Mouse (Mus musculus): Measurements from ENCODE around the gene Myo18a.

The Myo18a gene

DNA sequence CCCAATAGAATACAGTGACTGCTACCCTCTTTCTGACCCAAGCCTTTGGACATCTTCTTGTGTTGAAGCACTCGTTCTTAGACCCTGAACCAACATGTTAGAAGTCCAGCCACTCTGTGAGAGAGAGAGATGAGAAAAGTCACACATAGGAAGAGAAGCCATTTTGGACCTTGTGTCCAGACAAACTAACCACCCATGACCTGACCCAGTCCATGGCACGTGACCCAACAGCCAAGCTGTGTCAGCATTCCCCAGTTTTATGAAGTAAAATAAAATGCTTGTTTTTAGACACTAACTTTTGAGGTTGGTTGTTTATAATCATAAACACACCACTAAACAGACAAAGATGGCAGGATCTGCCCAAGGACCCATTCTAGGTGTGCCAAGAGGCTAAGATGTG lies 131.9 kb downstream of the Myo18a start:
- intact Hi-C loops (cut with DNase I): loop anchor here (5.0 kb wide), 1 partner anchor 37 kb away; the partner anchor contains the start of gene Sez6

DNA sequence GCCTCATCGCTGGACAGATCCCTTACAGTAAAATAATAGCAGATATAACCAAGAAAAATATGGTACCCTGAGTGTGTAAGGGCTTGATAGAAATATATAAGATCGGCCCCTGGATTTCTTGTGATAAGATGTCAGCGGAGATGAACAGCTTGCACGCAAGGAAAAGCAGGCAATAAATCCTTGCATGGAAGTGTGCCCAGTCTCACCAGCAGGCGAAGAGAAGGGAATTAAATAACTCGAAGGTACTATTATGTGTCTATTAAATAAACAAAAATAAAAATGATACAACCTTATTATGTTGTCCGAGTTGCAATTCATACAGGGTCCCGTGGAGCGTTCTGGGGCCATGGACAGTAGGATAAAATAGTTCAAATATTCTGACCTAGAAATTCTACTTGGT lies 133.0 kb downstream of the Myo18a start:
- intact Hi-C loops (cut with DNase I): loop anchor here (5.0 kb wide), 1 partner anchor 36 kb away; the partner anchor contains the start of gene Sez6

DNA sequence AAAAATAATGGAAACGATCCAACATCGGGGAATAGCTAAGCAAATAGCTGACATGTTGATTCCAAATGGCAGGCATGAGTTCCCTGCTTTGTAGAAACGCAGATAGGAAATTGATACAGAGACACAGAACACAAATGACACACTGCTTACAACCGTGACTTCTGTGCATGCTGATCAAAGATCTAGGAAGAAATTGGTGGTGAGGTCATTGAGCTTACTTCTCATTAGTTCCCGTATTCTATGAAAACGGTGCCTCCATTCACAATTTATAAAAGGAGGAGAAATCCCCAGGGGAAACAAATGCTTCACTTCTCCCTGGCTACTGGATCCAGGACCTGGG lies 133.4 kb downstream of the Myo18a start:
- intact Hi-C loops (cut with DNase I): loop anchor here (5.0 kb wide), 1 partner anchor 36 kb away; the partner anchor contains the start of gene Sez6

DNA sequence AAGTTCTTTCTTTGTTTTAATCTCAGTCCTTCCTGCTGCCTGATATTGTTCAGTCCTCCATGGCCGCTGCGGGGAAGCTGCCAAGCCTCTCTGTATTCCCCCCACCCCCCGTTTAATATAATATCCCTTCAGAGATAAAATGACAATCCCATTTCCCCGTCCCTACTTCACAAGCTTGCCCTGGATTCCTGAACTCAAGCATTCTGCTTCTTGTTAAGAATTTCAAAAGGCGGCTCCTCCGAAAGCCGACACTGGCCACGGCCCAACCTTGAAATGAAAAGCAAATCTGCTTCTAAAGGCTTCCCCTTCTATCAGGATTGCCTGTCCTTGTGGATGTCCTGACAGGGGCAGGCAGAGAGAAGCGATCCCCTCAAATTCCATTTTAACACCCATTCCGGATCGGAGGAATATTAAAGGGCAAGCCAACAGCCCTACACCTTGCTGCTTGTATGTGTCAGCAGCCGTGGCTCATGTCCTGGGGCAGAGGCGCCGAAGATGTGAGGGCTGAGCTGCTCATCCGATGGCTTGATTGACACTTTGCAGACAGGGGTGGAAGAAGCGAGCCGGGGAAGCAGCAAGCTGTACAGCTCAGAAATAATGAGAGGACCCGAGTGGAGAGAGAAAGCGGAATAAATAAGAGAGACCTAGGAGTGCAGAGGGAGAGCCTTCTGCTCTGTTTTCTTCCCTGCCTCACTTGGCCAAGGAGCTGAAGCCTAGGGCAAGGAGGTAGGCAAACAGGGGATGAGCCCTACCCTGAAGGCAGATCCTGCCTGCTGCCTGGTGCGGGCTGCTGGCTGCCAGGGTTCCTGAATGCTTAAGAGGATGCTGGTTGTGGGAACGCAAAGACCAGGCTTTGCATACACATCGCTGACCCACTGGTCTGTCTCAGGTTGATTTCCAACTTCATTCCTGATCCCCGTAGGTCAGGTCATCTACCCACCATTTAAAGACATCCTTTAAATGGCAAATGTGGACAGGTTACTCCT lies 134.1 kb downstream of the Myo18a start:
- intact Hi-C loops (cut with DNase I): loop anchor here (5.0 kb wide), 1 partner anchor 35 kb away; the partner anchor contains the start of gene Sez6

DNA sequence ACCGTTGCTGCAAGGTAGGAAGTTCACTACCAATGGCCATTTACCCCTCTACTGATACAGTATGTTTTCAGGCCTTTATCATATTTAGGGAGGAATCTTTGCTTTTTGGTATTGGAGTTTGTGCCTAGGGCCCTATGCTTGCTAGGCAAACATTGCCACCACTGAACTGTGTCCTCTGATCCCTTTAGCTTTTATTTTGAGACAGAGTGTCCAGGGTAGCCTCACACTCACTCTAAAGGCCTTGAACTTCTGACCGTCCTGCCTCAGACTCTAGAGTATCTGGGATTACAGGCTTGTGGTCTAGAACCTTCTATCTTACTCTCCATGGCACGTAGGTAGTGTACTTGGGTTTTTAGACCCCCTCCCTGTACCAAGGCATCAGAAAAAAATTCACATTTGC lies 137.1 kb downstream of the Myo18a start:
- intact Hi-C loops (cut with DNase I): no loop called here

DNA sequence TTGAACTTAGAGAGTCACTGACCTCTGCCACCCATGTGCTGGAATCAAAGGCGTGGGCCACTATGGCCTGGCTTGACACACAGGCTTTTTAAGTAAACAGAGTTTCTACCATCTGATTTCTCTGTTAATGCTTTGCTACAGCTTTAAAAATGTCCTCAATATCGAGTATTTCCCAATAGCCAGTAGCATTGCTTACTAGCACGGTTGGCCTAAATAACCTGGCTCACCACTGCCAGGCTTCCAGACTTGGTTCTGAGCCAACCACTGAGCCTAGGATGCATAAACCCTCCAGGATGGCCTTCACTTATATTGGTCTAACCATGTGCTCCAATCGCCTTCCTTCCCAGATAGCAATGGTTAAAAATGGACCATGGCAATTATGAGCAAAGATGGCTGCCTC lies 137.7 kb downstream of the Myo18a start:
- intact Hi-C loops (cut with DNase I): no loop called here

DNA sequence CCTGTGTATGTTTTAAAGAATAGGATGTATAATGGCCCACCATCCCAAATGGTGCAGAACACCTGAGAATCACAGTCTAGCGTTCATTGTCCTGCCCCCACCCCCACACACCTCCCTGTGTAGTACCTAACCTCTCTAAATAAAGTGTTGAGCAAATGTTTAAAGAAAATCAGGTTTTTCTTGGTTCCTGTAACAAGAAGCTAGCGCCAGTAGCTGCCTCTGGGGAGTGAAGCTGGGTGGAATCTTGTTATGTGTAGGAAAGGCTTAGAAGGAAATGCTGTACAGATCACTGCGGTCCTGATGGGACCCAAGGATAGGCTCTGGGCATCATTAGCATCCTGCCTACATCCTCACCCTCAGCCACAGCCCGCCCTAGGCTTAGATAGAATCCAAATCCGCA lies 138.3 kb downstream of the Myo18a start:
- intact Hi-C loops (cut with DNase I): no loop called here

DNA sequence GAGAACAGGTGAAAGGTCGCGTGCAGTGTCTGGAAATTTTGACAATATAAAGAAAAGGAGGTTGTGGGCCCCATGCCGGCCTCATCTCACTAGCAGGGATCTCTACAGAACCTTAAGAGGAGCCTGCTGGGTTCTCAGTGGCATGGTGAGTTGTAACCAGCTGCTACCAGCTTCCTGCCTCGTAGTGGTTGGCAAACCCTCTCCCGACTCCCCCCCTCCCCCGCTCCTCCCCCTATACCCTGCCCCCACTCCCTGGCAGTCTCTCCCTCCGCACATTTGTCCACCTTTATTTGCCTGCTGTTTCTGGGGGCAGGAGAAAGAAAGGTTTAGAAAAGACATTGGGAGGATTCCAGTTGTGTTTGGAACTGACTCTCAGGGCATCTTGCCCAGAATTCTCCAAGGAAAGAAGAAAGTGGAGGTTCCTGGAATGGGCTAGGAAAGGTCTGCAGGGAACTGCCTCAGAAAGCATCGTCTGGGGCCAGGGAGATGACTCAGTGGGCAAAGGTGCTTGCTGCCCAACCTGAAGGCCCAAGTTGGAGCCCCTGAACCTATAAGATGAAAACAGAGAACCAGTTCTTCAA lies 138.8 kb downstream of the Myo18a start:
- intact Hi-C loops (cut with DNase I): no loop called here

DNA sequence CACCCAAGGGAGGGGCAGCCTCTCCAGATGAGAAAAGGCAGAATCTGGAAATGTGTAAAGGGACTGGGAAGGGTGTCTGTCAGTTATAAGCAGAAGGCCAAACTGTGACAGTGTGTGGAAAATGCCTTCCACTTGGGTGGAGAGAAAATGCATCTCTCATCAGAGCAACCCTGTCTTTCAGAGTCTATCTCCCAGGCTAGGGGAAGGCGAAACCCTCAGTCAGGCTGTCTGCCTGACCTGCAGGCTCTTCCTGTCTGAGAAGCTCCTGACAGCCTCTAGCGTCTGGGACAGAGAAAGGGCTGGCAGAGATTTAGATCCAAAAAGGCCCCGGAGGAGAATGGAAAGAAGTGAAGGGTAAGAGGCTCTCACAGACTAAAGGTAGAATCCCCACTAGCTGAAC lies 140.7 kb downstream of the Myo18a start:
- intact Hi-C loops (cut with DNase I): no loop called here

DNA sequence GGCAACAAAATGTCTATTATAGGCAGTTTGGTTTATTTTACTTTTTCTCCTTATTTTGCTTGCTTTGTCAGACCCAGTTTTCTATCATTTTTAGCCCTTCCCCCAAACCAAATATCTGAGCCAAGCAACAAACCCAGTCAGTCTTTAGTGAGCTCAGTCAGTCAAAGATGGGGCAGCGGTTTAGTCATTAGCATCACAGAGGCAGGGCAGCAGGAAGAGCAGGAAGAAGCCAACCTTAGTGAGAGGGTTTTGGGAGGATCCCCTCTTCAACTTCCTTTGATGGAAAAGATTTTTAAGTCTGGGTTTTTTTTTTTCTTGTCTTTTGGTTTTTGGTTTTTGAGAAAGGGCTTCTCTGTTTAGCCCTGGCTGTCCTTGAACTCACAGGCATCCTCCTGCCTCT lies 141.7 kb downstream of the Myo18a start:
- intact Hi-C loops (cut with DNase I): no loop called here

DNA sequence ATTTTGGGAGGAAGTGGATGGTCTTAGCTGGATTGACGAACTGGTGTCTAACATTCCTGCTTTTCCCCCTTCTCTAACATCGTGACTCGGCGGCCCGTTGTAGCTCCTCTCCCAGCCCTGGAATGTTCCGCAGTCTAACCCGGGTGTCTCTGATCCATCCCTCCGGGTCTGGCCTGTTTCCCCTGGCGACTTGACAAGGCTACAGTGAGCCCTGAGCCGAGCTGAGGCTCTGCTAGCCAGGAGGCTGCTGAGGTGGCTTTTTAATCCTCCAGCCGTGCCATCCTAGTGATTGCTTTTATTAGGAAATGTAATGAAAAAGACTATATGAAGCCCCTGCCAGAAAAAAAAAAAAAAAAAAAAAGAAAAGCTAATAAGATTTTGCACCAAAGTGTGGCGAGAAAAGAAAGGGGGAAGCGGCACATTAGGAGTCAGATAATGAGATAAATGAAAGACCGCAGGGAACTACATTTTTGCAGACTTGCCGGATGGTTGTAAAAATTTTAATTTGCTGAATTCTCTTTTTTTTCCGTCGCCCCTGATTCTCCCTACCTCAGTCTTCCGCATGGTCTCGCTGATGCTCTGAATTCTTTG lies 143.1 kb downstream of the Myo18a start:
- intact Hi-C loops (cut with DNase I): no loop called here

DNA sequence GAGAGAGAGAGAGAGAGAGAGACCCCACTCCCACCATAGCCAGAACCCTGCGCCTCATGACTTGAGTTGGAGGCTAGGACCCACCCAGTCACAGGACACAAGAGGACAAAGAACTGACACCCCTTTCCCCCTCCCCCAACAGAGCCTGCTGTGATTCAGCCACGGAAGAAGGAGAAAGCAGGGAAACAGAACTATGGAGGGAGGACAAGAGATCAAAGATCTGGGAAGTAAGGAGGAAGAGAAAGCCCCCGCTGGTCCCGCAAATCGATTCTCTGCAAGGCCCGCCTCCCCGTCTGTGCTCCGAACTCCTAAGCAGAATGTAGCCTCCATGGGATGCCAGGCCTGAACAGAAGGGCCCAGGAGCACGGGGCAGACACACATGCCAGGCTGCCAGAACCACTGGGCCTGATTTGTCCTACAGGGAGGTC lies 143.7 kb downstream of the Myo18a start:
- intact Hi-C loops (cut with DNase I): no loop called here

DNA sequence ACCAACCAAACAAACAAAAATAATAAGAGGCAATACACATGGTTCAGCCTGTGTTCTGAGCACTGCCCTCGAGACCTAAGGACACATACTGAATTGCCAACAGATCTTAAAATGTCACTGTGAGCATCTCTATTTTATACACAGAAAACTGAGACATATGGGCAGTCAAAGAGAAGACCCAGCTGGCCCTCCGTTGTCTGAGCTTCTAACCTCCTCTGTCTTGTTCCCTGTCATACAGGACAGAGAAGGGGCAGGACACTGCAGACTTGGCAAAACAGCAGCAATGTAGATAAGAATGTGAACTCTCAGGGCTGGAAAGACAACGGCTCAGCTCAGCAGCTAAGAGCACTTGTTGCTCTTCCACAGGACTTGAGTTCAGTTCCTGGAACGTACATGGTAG lies 145.4 kb downstream of the Myo18a start:
- intact Hi-C loops (cut with DNase I): no loop called here

DNA sequence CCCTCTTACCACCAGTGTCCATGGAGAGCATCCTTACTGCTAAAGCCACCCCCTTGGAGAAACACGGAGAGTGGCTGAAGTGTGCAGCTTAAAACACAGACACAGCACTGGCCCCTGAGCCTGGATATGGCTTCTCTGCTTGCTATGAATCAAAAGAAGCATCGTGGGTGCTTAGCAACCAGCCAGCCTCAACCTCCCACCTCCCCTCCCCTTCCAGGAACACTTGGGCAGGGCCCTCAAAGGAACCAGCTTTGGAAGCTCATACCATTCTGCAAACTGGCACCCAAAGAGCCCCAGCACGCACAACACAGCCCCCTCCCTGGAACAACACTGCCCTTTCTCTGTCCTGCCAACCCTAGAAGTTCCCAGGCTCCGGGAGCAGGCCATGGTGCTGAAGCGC lies 146.3 kb downstream of the Myo18a start:
- intact Hi-C loops (cut with DNase I): no loop called here

DNA sequence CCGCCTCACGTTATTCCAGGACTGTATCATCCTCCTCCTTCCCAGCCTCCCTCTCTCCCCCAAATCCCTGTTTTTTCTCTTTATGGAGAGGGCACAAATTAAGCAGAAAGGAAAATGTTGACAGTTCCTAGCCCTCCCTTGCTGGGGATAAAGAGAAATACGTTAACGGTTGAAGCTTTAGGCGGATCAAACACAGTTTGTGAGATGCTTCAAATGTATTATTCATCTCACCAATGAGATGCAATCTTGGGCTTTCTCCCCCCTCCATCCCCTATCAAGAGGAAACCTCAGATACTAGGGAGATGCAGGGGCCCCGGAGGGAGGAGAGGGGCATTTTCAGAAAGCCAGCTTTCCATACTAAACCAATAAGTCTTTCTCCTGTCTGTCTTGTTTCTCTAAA lies 146.7 kb downstream of the Myo18a start:
- intact Hi-C loops (cut with DNase I): no loop called here

DNA sequence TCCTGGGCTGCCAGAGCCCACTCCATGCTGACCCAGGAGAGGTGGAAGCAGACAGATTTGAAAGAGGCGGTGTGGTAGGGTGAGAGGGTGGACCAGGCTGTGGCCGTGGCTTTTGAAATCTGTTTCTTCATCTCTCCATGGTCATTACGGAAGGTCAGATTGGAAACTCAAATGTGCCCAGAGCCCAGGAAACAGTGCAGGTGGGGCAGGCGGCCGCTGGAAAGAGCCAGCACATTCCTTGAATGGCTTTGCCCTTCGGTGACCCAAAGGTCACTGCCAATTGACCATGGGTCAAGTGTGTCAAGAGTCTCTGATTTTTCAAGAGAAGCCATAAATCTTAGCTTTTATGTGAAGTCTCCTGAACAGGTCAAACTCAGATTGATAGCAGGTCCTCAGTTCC lies 150.5 kb downstream of the Myo18a start:
- intact Hi-C loops (cut with DNase I): no loop called here

DNA sequence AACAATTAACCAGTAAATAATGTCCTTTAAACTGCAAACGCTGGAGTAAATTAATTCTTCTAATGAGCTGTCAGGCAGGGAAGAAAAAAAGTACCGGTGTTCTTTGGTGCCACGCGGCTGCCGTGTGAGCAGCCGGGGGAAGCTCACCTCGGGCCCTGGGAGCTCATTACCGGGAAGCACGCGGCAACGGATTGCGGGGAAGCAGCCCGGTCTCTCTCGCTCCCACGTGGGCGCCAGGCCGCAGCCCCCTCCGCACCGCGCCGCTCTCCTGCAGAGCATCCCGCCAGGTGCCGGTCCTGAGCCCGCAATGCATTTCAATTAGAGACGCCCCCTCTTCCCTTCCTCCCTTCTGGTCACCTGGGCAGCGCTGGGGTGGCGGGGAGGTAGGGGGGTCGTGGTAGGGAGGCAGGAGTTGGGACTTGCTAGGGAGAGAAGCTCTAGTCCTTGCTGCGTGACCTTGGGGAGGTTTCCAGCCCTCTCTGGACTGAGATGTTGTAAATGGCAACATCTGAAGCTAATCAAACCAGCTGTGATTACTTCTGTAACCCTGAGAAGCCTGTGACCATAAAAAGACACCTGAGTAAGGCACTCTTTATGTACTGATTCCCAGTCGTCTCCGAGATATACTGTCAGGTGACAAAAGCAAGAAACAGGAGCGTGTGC lies 151.7 kb downstream of the Myo18a start:
- intact Hi-C loops (cut with DNase I): no loop called here
